Mouse (Mus musculus) lung, postnatal 0 days (tissue): ENCODE data around the gene Midn. TPM values are rescaled to one million over a fixed set of nuclear protein-coding genes. Genes with fewer than 3 reads are reported as not detected.

Experiments used
- ATAC-seq: fragments of 200-750 bp; cut with Nextera tagmentation; 2 replicates; pipeline ENCODE4 v1.8.0; 2017; ENCODE audit warnings: moderate library complexity
- DNase-seq: peaks from one replicate; pipeline ENCODE4 v3.0.0-alpha.2; 2016; ENCODE audit warnings: low spot score
- H3K27ac ChIP-seq: fragments of 300-500 bp; sonication (generic); 2 replicates; pipeline ENCODE4 v1.5.1; 2014; ENCODE audit warnings: antibody characterized with exemption, mild to moderate bottlenecking, low read length, mixed read lengths
- H3K27me3 ChIP-seq: fragments of 300-500 bp; sonication (generic); replicated peaks from 2 replicates; pipeline ENCODE4 v1.6.1; 2014; ENCODE audit warnings: low read length, mixed read lengths; ENCODE audit not compliant: insufficient read depth
- H3K36me3 ChIP-seq: fragments of 300-500 bp; sonication (generic); 2 replicates; pipeline ENCODE4 v1.6.1; 2014; ENCODE audit warnings: low read length, mixed read lengths; ENCODE audit not compliant: insufficient read depth
- H3K4me1 ChIP-seq: fragments of 300-500 bp; sonication (generic); 2 replicates; pipeline ENCODE4 v1.6.1; 2014; ENCODE audit warnings: antibody characterized with exemption, low read depth, low read length, mixed read lengths; ENCODE audit not compliant: insufficient read depth
- H3K4me2 ChIP-seq: fragments of 300-500 bp; sonication (generic); replicated peaks from 2 replicates; pipeline ENCODE4 v1.6.1; 2014; ENCODE audit warnings: low read depth, mild to moderate bottlenecking, low read length, moderate library complexity, mixed read lengths
- H3K4me3 ChIP-seq: fragments of 300-500 bp; sonication (generic); 2 replicates; pipeline ENCODE4 v1.5.1; 2014; ENCODE audit warnings: low read depth, low read length
- H3K9ac ChIP-seq: fragments of 300-500 bp; sonication (generic); replicated peaks from 2 replicates; pipeline ENCODE4 v1.6.1; 2014; ENCODE audit warnings: low read depth, mild to moderate bottlenecking
- H3K9me3 ChIP-seq: fragments of 300-500 bp; sonication (generic); 2 replicates; pipeline ENCODE4 v1.6.1; 2016; ENCODE audit warnings: low read length, mixed read lengths
- CTCF ChIP-seq: IDR thresholded peaks from 2 replicates; pipeline ENCODE4 v1.5.1; 2016; ENCODE audit warnings: antibody characterized with exemption, mild to moderate bottlenecking
- EP300 ChIP-seq: IDR thresholded peaks from 2 replicates; pipeline ENCODE4 v1.6.1; 2016; ENCODE audit warnings: antibody characterized with exemption, mild to moderate bottlenecking, control low read depth
- WGBS: fragments of 180-500 bp; shearing (Covaris S2); extraction: QIAGEN DNeasy Blood & Tissue Kit; methylation state at CpG from one replicate; pipeline ENCODE4 v1.1.7; 2014; 5-methylcytosine and 5-hydroxymethylcytosine counted together
- polyA plus RNA-seq: library from polyadenylated mRNA; unstranded; fragments of >200 nt; fragmentation: Nextera tagmentation; extraction: Ambion mirVana; gene quantifications from 2 replicates; pipeline ENCODE4 v1.2.1, GENCODE M21; 2015

Midn gene
- polyA plus RNA-seq, 1 experiment from 2014 or later: 13.2 TPM

DNA sequence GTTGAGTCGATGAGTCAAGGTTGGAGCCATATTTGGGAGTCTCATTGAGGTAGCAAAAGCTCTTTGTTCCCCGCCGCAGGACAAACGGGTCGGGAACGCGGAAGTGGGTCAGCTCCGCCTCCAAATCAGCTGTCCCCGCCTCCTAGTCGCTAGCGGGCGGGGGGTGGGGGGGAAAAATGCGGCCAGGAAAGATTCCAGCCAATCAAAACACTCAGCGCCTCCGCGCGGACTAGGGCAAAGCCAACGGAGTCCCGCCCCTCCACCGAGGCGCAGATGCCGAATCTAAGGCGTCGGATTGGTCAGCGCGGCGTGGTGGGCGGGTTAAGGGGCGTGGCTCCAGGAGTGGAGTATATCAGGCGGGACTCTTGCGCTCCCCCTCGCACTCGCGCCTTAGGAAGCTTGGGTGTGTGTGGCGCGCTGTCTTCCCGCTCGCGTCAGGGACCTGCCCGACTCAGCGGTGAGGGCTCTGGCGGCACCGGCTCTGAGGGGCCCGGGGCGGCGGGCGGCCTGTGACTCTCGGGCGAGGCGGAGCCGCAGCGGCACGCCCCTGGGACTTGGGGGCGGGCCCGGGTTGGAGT, 19.5 kb downstream of the Midn start:
- no peak; the same call in 1 of the 2 replicates for TF ChIP-seq CTCF
- no peak for TF ChIP-seq EP300
- DNase-seq (peak; percentile 99), ATAC-seq (peak; percentile 91)
- peaks cover 32% of the 10 kb centered on the region; the same call in 1 of the 2 replicates for H3K4me1 ChIP-seq
- H3K36me3 ChIP-seq: peaks cover 18% of the 10 kb centered on the region
- H3K9ac ChIP-seq: peak overlapping the region; percentile 100
- H3K4me2 ChIP-seq: peak overlapping the region; percentile 69
- H3K9me3 ChIP-seq: no peaks in the 10 kb centered on the region
- H3K4me3 ChIP-seq: peak overlapping the region; percentile 96
- H3K27me3 ChIP-seq: no peaks in the 10 kb centered on the region
- peak overlapping the region; percentile 100 for H3K27ac ChIP-seq
- 0% methylated on average over 35 of the region's 55 CpGs for WGBS

DNA sequence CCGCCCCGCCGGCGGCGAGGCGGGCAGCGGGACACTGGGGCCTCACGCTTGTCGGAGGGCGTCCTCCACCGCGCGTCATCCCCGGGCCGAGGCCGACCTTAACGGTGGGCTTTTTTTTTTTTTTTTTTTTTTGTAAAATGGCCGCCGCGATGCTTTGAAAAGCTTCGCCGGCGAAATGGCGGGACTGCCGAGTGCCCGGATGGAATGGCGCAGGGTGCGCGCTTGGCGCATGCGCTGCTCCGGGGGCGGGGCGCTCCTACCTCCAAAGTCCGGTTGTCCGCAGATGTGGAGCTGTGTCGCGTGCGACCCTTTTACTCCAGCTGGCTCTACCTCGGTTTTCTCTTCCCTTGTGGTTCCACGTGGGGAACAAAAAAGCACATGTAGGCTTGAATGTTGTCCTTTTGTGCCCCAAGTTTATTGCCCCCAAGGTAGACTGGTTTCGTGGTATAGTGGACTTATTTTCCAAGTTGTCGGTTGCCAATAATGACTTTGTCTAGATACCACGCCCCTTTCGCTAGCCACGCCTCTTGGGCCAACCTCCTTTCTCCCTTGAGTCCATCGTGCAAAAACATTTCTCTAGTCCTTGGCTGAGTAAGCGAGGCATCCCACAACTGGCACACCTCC, 20.1 kb downstream of the Midn start:
- DNase-seq (peak; percentile 96), ATAC-seq (peak; percentile 49)
- WGBS: 0% methylated on average over 35 of the region's 48 CpGs
- peak overlapping the region; percentile 100 for H3K9ac ChIP-seq
- H3K27ac ChIP-seq: peak overlapping the region; percentile 100
- H3K36me3 ChIP-seq: peaks cover 18% of the 10 kb centered on the region
- no peaks in the 10 kb centered on the region for H3K27me3 ChIP-seq
- H3K4me3 ChIP-seq: peak overlapping the region; percentile 96
- no peak for TF ChIP-seq EP300
- peak overlapping the region; percentile 69 for H3K4me2 ChIP-seq
- H3K9me3 ChIP-seq: no peaks in the 10 kb centered on the region
- peaks cover 26% of the 10 kb centered on the region; the same call in 1 of the 2 replicates for H3K4me1 ChIP-seq

GRCm38 (mm10) chr10:80169070-80169469, 21.0 kb downstream of the Midn start:
- Histone ChIP-seq H3K4me2 (peak overlapping the region; percentile 69), H3K27me3 (no peaks in the 10 kb centered on the region), H3K36me3 (peaks cover 18% of the 10 kb centered on the region), H3K27ac (no peak overlapping the region), H3K9ac (no peak overlapping the region), H3K9me3 (no peaks in the 10 kb centered on the region), H3K4me3 (no peak overlapping the region; the same call in 1 of the 2 replicates), H3K4me1 (peaks cover 24% of the 10 kb centered on the region; the same call in 1 of the 2 replicates)
- ATAC-seq (no peak), DNase-seq (no peak)
- 45% methylated on average over 1 of the region's 1 CpGs for WGBS
- no peak for TF ChIP-seq EP300
- TF ChIP-seq CTCF: no peak

- no peak overlapping the region for H3K27ac ChIP-seq
- H3K4me1 ChIP-seq: peaks cover 18% of the 10 kb centered on the region; the same call in 1 of the 2 replicates
- peaks cover 18% of the 10 kb centered on the region for H3K36me3 ChIP-seq
- H3K9me3 ChIP-seq: no peaks in the 10 kb centered on the region
- DNase-seq: no peak
- no peak overlapping the region for H3K9ac ChIP-seq
- no peaks in the 10 kb centered on the region for H3K27me3 ChIP-seq
- TF ChIP-seq CTCF (no peak), EP300 (no peak)
- no peak overlapping the region for H3K4me2 ChIP-seq
- WGBS: 89% methylated on average over 7 of the region's 7 CpGs
- no peak overlapping the region for H3K4me3 ChIP-seq
- ATAC-seq: no peak
These were observed 21.6 kb downstream of the Midn start for GRCm38 (mm10) chr10:80169651-80170050.

- Histone ChIP-seq H3K27ac (no peak overlapping the region), H3K4me2 (no peak overlapping the region), H3K4me3 (no peak overlapping the region), H3K4me1 (peaks cover 16% of the 10 kb centered on the region; the same call in 1 of the 2 replicates), H3K36me3 (peaks cover 18% of the 10 kb centered on the region), H3K27me3 (no peaks in the 10 kb centered on the region), H3K9me3 (no peaks in the 10 kb centered on the region), H3K9ac (no peak overlapping the region)
- WGBS: 93% methylated on average over 16 of the region's 16 CpGs
- DNase-seq (no peak), ATAC-seq (no peak)
- no peak for TF ChIP-seq CTCF
- TF ChIP-seq EP300: no peak
These were observed 22.0 kb downstream of the Midn start for GRCm38 (mm10) chr10:80170052-80170451.

DNA sequence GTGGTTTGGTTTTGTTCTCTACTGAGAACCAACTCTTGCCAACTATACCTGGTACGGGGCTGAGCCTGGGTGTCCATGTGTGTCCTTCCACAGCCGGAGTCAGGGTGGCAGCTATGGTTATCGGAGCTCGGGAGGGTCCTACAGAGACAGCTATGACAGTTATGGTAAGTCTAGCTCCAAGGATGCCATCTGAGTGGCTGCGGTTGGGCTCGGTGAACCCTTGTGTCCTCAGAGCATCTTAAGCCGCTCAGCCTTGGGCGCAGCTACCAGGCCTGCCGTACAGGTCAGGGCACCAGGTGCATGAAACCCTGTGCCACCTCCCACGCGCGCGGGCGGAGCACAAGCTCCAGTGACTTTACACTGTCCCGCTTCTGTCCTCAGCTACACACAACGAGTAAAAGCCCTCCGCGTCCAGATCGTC, 22.5 kb downstream of the Midn start:
- 93% methylated on average over 19 of the region's 19 CpGs for WGBS
- H3K9ac ChIP-seq: no peak overlapping the region
- no peak overlapping the region for H3K27ac ChIP-seq
- no peaks in the 10 kb centered on the region for H3K9me3 ChIP-seq
- no peak overlapping the region for H3K4me2 ChIP-seq
- no peak overlapping the region for H3K4me3 ChIP-seq
- DNase-seq: no peak
- H3K36me3 ChIP-seq: peaks cover 18% of the 10 kb centered on the region
- TF ChIP-seq CTCF (no peak), EP300 (no peak)
- no peak for ATAC-seq
- peaks cover 12% of the 10 kb centered on the region; the same call in 1 of the 2 replicates for H3K4me1 ChIP-seq
- H3K27me3 ChIP-seq: no peaks in the 10 kb centered on the region
